Mouse (Mus musculus) hindbrain, postnatal 0 days (tissue): ENCODE measurements around the gene Prrx1. TPM values are rescaled to one million over a fixed set of nuclear protein-coding genes. Genes with fewer than 3 reads are reported as not detected.

Experiments
- ATAC-seq: fragments of 200-750 bp; cut with Nextera tagmentation; 2 replicates; pipeline ENCODE4 v1.8.0; 2017; ENCODE audit warnings: mild to moderate bottlenecking, moderate TSS enrichment, moderate library complexity
- DNase-seq: peaks from one replicate; pipeline ENCODE4 v3.0.0-alpha.2; 2015; ENCODE audit warnings: low spot score
- H3K27ac ChIP-seq: fragments of 300-500 bp; sonication (generic); 2 replicates; pipeline ENCODE4 v1.5.1; 2014; ENCODE audit warnings: mild to moderate bottlenecking
- H3K27me3 ChIP-seq: fragments of 300-500 bp; sonication (generic); 2 replicates; pipeline ENCODE4 v1.6.1; 2014; ENCODE audit warnings: low read length, mixed read lengths; ENCODE audit not compliant: insufficient read depth
- H3K36me3 ChIP-seq: fragments of 300-500 bp; sonication (generic); 2 replicates; pipeline ENCODE4 v1.6.1; 2014; ENCODE audit warnings: low read length, mixed read lengths; ENCODE audit not compliant: insufficient read depth
- H3K4me1 ChIP-seq: fragments of 300-500 bp; sonication (generic); 2 replicates; pipeline ENCODE4 v1.6.1; 2014; ENCODE audit warnings: antibody characterized with exemption, low read length, mixed read lengths; ENCODE audit not compliant: insufficient read depth
- H3K4me2 ChIP-seq: fragments of 300-500 bp; sonication (generic); 2 replicates; pipeline ENCODE4 v1.6.1; 2014; ENCODE audit warnings: low read depth, mild to moderate bottlenecking, low read length, moderate library complexity, mixed read lengths
- H3K4me3 ChIP-seq: fragments of 300-500 bp; sonication (generic); 2 replicates; pipeline ENCODE4 v1.5.1; 2014; ENCODE audit warnings: low read length
- H3K9ac ChIP-seq: fragments of 300-500 bp; sonication (generic); replicated peaks from 2 replicates; pipeline ENCODE4 v1.6.1; 2014; ENCODE audit warnings: mild to moderate bottlenecking, low read length, moderate library complexity, mixed read lengths
- H3K9me3 ChIP-seq: fragments of 300-500 bp; sonication (generic); 2 replicates; pipeline ENCODE4 v1.6.1; 2016; ENCODE audit warnings: low read length, mixed read lengths
- CTCF ChIP-seq: IDR thresholded peaks from 2 replicates; pipeline ENCODE4 v1.5.1; 2016; ENCODE audit warnings: antibody characterized with exemption, control low read depth, low read depth
- WGBS: fragments of 180-500 bp; shearing (Covaris S2); extraction: QIAGEN DNeasy Blood & Tissue Kit; methylation state at CpG from one replicate; pipeline ENCODE4 v1.1.7; 2014; 5-methylcytosine and 5-hydroxymethylcytosine counted together
- polyA plus RNA-seq: library from polyadenylated mRNA; unstranded; fragments of >200 nt; fragmentation: Nextera tagmentation; extraction: Ambion mirVana; gene quantifications from 2 replicates; pipeline ENCODE4 v1.2.1, GENCODE M21; 2015
- total RNA-seq: library from RNA; depleted of rRNA; stranded (reverse); fragments of >200 nt; gene quantifications from 2 replicates; pipeline ENCODE4 v1.2.3, GENCODE M21; 2014; rRNA removed

Gene Prrx1
- 3.7 and 4.8 TPM in 2 replicates for total RNA-seq
- 4.4 and 4.9 TPM in 2 replicates for polyA plus RNA-seq

- peak; percentile 58 for DNase-seq
- peak within 1 kb of the TSS; percentile 51 for H3K9ac ChIP-seq
- TF ChIP-seq CTCF, result peak; percentile 46; the same call in 1 of the 2 replicates
- ATAC-seq, result no peak
- peak within 1 kb of the TSS; percentile 38 for H3K27ac ChIP-seq
- no peaks in the 10 kb centered on the region for H3K36me3 ChIP-seq
- peaks cover 5% of the 10 kb centered on the region for H3K4me1 ChIP-seq
- under 1% methylated on average over 17 of the region's 17 CpGs for WGBS
- H3K9me3 ChIP-seq, result no peaks in the 10 kb centered on the region
- peak within 1 kb of the TSS; percentile 69 for H3K4me2 ChIP-seq
- peak within 1 kb of the TSS; percentile 48 for H3K4me3 ChIP-seq
- H3K27me3 ChIP-seq, result peaks cover 43% of the 10 kb centered on the region
Observed at GRCm38 (mm10) chr1:163313101-163313773, at the start of gene Prrx1. Gene Prrx1, minus strand, starts transcription at chr1:163313710.

GRCm38 (mm10) chr1:163362202-163362601, 48.7 kb upstream of the Prrx1 start:
- WGBS, result 74% methylated on average over 8 of the region's 8 CpGs
- H3K4me1 ChIP-seq, result no peaks in the 10 kb centered on the region
- no peak for TF ChIP-seq CTCF
- no peak overlapping the region for H3K4me3 ChIP-seq
- no peak overlapping the region for H3K27ac ChIP-seq
- H3K4me2 ChIP-seq, result no peak overlapping the region
- DNase-seq (no peak), ATAC-seq (no peak)
- H3K9me3 ChIP-seq, result no peaks in the 10 kb centered on the region
- H3K9ac ChIP-seq, result no peak overlapping the region
- no peaks in the 10 kb centered on the region for H3K36me3 ChIP-seq
- H3K27me3 ChIP-seq, result no peaks in the 10 kb centered on the region

GRCm38 (mm10) chr1:163361376-163361775, 47.9 kb upstream of the Prrx1 start:
- no peak for TF ChIP-seq CTCF
- Histone ChIP-seq H3K27ac (no peak overlapping the region), H3K4me3 (no peak overlapping the region), H3K36me3 (no peaks in the 10 kb centered on the region), H3K27me3 (no peaks in the 10 kb centered on the region), H3K9ac (no peak overlapping the region), H3K4me2 (no peak overlapping the region), H3K4me1 (no peaks in the 10 kb centered on the region), H3K9me3 (no peaks in the 10 kb centered on the region)
- WGBS, result 88% methylated on average over 5 of the region's 5 CpGs
- DNase-seq (no peak), ATAC-seq (no peak)

GRCm38 (mm10) chr1:163360796-163361195, 47.3 kb upstream of the Prrx1 start:
- no peak overlapping the region for H3K4me2 ChIP-seq
- H3K36me3 ChIP-seq, result no peaks in the 10 kb centered on the region
- H3K4me1 ChIP-seq, result no peaks in the 10 kb centered on the region
- no peak overlapping the region for H3K27ac ChIP-seq
- H3K4me3 ChIP-seq, result no peak overlapping the region
- TF ChIP-seq CTCF, result no peak
- no peaks in the 10 kb centered on the region for H3K27me3 ChIP-seq
- WGBS, result 66% methylated on average over 6 of the region's 6 CpGs
- no peaks in the 10 kb centered on the region for H3K9me3 ChIP-seq
- no peak for ATAC-seq
- DNase-seq, result no peak
- H3K9ac ChIP-seq, result no peak overlapping the region

- 94% methylated on average over 3 of the region's 3 CpGs for WGBS
- Histone ChIP-seq H3K9ac (no peak overlapping the region), H3K36me3 (no peaks in the 10 kb centered on the region), H3K27me3 (no peaks in the 10 kb centered on the region), H3K27ac (no peak overlapping the region), H3K4me1 (no peaks in the 10 kb centered on the region), H3K4me3 (no peak overlapping the region), H3K9me3 (no peaks in the 10 kb centered on the region), H3K4me2 (no peak overlapping the region)
- DNase-seq (no peak), ATAC-seq (no peak)
- no peak for TF ChIP-seq CTCF
Observed at GRCm38 (mm10) chr1:163359521-163359920, 46.0 kb upstream of the Prrx1 start.

GRCm38 (mm10) chr1:163358165-163358564, 44.7 kb upstream of the Prrx1 start:
- H3K27me3 ChIP-seq, result no peaks in the 10 kb centered on the region
- H3K27ac ChIP-seq, result no peak overlapping the region
- H3K4me3 ChIP-seq, result no peak overlapping the region
- DNase-seq, result no peak
- H3K9ac ChIP-seq, result no peak overlapping the region
- no peak overlapping the region for H3K4me2 ChIP-seq
- no peak for TF ChIP-seq CTCF
- no peaks in the 10 kb centered on the region for H3K36me3 ChIP-seq
- ATAC-seq, result no peak
- 73% methylated on average over 7 of the region's 7 CpGs for WGBS
- no peaks in the 10 kb centered on the region for H3K9me3 ChIP-seq
- H3K4me1 ChIP-seq, result no peaks in the 10 kb centered on the region

- 78% methylated on average over 6 of the region's 6 CpGs for WGBS
- Histone ChIP-seq H3K36me3 (no peaks in the 10 kb centered on the region), H3K9me3 (no peaks in the 10 kb centered on the region), H3K4me1 (no peaks in the 10 kb centered on the region), H3K4me2 (no peak overlapping the region), H3K27ac (no peak overlapping the region), H3K9ac (no peak overlapping the region), H3K4me3 (no peak overlapping the region), H3K27me3 (no peaks in the 10 kb centered on the region)
- no peak for DNase-seq
- no peak for ATAC-seq
- TF ChIP-seq CTCF, result no peak
Observed at GRCm38 (mm10) chr1:163357733-163358132, 44.2 kb upstream of the Prrx1 start.
